Mouse (Mus musculus): ENCODE measurements around the gene Aspscr1. TPM values are rescaled to one million over a fixed set of nuclear protein-coding genes. Genes with fewer than 3 reads are reported as not detected.
A peak's percentile ranks its signal among the peaks of the same experiment; 100 is the strongest.

Gene Aspscr1
- 10 to 100 TPM; 50.0 to 55.7 TPM for total RNA-seq (2021)

DNA sequence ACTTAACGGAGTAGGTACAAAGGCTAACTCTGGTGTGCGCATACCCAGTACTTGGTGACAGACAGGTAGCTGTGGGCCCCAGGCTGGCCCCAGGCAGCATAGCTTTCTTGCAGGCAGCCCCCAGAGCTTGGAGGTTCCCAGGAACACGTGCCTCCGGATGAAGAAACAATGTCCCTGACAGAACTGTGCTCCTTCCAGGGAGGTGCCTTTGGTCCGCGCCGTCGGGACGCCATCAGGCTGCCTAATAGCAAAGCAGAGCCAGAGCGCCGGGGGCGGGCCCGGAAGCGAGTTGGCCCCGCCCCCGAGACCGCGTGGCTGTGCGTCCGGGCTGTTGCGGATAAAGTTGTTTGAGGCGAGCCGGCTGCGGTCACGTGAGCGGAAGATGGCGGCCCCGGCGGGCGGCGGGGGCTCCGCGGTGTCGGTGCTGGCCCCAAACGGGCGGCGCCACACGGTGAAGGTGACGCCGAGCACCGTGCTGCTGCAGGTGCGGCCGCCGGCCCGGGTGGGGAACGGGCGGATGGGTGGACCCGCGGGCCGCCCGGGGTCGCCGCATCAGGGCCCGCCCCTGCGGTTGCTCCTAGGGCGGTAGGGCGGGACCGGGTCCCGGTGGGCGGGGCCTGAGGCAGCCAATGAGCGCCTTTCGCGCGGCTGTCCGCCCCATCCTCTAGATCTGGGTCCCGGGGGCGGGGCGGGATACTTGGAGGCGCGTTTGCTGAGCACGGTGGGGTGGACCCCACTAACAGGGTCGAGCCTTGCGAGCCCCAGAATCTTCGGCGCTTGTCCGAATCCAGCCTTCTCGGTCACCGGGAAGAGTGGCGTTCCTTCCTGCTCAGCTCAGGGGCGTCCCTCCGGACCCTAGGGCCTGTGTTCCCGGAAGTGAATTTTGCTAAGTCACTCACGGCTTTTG lies at the start of gene Aspscr1:
Gene Aspscr1, plus strand, starts transcription at position 287 of the 907 bp plus-strand sequence.
- peak; percentile 82 to 85 for DNase-seq (ENCODE audit: extremely low spot score in 1 of 2, low spot score in 1 of 2)

- peak; percentile 40 to 71 for DNase-seq (ENCODE audit: extremely low spot score in 1 of 2, low spot score in 1 of 2)
These were observed 48.7 kb upstream of the Aspscr1 start for GRCm38 (mm10) chr11:120623961-120624679.

- peak; percentile 70 to 76 for DNase-seq (ENCODE audit: extremely low spot score in 1 of 2, low spot score in 1 of 2)
These were observed 48.1 kb upstream of the Aspscr1 start for GRCm38 (mm10) chr11:120624680-120625111.

DNA sequence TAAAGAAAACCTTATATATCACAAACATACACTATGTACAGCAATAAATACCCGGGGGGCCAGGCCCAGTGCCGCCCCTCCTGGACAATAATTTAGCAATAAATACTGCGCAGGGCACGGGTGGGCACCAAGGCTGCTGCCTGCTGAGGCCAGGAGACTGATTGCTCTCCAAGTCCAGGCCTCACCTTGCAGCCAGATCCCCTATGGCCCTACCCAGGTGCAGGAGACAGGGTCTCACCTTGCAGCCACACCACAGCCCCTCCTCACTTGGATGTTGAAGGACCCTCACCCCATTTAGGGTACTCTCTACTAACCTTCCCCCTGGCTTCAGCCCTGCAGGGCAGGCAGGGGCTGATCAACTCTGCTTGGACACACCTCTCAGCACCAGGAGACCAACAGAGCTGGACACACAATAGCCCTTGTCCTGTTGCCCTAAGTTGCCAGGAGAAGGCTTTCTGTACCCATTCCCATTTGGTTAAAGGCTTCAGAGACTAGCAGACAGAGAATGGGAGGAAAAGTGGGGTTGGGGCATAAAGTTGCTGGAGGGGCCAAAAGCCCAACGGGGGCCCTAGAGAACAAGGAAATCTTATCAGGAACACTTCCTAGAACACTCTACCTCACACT lies 47.5 kb upstream of the Aspscr1 start, which contains the start of gene Sirt7:
Gene Sirt7, minus strand, starts transcription at position 89 of the 624 bp plus-strand sequence.
- no peak for DNase-seq (ENCODE audit: extremely low spot score in 1 of 2, low spot score in 1 of 2)

DNA sequence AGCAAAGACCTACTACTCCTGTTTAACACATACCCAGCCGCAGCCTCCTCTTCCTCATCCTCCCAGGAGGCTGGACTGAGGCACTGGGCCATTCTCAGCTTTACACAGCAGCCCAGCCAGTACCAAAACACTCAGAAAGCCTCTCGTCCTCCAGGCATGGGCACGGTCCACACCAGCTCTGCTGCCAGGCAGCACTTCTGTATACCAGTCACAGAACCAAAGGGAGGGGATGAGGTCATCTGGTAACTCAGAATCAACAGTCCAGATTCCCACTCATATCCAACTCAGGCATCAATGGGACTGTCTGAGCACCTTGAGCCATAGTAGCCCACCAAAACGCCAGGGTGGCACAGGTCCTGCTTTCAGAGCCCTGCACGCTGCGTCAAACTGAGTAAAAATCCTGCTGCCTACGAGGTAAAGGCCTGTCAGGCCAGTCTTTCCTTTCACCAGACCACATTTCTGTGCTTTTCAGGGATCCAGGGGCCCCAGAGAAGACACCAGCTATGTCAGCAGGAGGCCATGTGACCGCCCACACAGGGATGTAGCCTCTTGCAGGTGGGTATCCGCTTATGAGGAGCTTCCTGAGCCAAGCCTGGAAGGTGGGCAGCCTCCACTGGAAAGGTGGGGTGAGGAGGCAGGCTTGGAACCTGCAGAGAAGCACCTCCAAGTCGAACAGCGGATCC lies 45.8 kb upstream of the Aspscr1 start:
- DNase-seq (ENCODE audit: extremely low spot score in 1 of 2, low spot score in 1 of 2): no peak

DNA sequence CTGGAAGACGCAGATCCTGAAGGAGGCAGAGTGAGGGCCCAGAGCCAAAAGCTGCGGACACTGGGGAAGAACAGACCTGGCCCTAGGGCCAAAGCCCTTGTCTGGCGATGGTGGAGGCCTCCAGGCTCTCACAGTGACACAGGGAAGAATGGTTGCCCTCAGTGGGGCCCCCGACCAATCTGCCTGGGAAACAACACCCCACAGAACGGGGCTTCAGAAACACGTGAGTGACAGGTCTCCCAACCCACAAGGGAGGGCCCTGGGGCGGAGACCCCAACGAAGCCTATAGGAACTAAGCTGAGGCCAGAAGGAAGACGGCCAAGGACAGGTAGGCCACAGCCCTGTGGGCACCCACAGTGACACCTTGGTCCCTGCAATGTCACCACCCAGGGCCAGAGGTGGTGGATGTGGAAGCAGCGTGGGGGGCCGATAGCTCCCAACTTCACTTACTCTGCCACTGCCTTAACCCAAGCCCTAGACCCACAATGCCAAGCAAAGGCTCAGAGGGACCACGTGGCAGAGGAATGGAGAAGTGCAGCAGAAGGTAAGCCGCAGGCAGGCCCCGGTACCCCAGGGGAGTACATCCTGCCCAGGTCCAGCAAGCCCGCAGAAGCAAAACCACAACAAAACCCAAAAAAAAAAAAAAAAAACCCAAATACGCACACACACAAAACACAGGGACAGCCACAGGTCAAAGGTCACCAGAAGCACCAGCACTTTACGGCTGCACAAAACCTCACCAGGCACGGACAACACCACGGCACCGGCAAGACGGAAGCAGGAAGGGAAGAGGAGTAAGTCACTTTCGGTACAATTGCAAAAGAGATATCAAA lies 45.1 kb upstream of the Aspscr1 start:
- DNase-seq (ENCODE audit: extremely low spot score in 1 of 2, low spot score in 1 of 2): no peak

- DNase-seq (ENCODE audit: extremely low spot score in 1 of 2, low spot score in 1 of 2): no peak
These were observed 44.0 kb upstream of the Aspscr1 start for GRCm38 (mm10) chr11:120628601-120629340.

GRCm38 (mm10) chr11:120629341-120629730 lies 43.4 kb upstream of the Aspscr1 start:
- DNase-seq (ENCODE audit: extremely low spot score in 1 of 2, low spot score in 1 of 2): no peak

GRCm38 (mm10) chr11:120629911-120630310 lies 42.9 kb upstream of the Aspscr1 start:
- DNase-seq (ENCODE audit: extremely low spot score in 1 of 2, low spot score in 1 of 2): no peak

DNA sequence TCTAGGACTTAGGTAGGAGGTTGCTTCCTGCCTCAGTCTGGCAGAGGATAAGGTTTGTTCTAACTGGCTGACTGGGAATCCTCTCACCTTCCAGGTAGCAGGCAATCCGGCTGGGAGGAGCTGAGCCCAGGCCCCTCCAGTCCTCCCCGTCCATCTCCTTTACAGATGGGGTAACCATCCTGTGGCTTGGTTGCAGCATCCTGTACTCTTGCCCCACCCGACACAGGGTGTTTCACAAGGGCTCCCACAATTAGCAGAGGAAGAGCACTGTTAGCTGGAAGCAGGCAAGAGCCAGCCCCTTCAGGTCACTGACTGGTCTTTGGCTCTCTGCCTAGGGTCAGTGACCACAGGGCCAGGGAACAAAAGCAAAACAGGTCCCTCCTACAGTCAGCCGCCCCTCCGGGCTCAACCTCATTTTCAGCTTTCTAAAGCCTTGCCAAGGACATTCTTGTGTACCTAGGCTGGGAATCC lies 42.3 kb upstream of the Aspscr1 start:
- no peak for DNase-seq (ENCODE audit: extremely low spot score in 1 of 2, low spot score in 1 of 2)

GRCm38 (mm10) chr11:120630881-120631725 lies 41.7 kb upstream of the Aspscr1 start:
- DNase-seq (ENCODE audit: extremely low spot score in 1 of 2, low spot score in 1 of 2): no peak

DNA sequence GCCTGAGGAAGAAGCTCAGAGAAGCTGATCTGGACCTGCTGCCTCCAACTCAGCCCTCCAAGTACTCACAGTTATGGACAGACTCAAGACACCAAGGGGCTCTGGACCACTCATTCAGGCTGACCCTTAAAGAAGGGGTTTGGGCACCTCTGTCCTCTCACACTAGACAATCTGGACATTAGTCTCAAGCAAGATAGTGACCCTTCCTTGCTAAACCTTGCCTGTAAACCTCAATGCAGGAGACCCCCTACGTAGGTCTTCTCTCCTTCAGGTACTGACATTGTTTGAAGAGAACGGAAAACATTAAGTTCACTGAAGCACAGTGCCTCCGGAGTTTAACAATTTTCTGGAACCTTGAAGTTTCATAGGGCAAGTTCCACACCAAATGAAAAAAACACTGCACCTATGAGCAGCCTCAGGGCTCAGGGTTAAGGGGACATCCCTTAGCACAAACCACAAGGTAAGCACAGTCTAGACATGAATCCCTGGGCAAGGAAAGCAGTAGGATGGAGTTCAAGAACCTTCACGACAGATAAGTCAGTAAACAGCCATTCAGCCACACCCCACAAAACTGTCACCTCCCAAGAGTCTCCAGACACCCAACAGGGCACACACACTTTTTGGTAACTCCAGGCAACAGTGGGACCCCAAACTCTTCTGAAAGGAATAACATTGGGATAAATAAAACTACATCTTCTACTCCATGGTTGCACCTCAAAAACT lies 40.9 kb upstream of the Aspscr1 start:
- no peak for DNase-seq (ENCODE audit: extremely low spot score in 1 of 2, low spot score in 1 of 2)

DNA sequence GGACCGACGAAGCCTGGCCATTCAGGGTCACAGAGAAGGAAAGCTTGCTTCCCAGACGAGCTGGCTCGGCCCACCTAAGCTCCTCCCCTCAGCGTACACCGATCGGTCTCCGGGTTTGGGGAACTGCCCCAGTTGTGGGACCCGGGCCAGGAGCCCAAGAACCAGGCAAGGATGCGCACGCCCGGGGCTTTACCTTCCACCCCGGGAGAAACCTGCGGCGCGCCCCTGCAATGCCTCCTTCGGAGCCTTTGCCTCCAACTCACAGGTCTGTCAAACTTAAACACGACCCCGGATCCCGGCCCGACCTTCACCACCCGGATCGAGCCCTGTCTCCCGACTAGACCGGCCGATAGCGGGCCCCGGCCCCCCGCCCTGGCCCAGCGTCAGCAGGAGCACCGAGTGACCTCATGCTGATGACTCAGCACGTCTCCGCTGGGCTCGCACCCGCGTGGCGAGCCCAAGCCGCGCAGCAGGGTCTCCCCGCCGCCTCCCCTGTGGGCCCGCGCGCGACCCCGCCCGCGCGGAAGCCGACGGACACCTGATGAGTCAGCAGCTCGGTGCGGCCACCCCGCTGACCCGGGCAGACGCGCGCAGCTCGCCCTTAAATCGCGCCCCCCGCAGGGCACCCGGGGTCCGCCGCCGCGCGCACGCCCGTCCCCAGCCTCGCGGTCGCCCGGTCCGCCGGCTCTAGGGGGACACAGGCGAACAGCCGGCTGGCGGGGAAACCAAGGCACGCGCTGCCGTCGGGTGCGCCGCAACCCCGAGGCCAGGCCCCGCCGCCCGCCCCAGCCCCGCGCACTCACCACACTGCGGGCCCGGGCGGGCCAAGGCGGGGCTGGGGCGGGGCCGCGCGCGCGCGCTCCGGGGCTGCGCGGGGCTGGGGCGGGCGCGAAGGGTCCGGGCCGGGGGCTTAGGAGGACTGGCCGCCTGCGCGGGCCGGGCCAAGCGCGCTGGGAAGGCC lies 39.9 kb upstream of the Aspscr1 start:
- DNase-seq (ENCODE audit: extremely low spot score in 1 of 2, low spot score in 1 of 2): peak; percentile 42 to 51

DNA sequence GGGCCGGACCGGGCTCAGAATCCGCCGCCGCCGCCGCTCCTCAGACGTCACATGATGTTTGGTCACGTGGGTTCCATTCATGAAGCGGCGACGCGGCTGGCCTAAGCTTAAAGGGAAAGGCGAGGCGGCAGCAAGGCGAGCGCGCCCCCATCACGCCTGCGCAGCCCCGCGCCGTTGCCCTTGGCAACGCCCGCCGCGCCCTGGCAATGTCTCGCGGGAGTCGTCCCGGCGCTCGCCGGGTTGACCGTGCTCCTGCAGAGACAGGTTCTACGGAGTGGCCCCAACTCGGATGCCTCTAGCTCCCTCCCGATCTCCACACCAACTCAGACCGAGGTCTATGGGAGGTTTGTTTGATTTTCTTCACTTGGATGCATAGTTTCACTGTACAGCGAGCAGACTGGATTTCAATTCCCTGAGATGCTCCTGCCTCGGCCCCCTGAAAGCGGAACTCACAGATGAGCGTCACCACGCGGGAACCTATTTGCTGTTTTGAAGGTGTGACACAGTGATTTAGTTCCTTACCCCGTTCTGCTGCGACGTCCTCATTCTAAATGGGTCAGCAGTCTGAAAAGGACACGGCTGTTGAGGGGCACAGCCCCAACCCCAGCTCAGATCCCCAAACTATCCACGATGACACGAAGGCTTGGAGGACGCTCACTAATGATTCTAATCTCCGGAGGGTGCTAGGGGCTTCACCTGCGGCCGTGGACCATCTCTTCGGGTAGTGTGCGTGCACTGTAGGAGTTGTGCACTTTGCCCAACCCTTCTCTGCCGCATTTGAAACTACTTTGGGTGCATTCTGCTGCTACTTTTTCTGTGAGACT lies 39.0 kb upstream of the Aspscr1 start, which contains the start of gene Mafg:
Gene Mafg, minus strand, starts transcription at position 81 of the 824 bp plus-strand sequence.
- DNase-seq (ENCODE audit: extremely low spot score in 1 of 2, low spot score in 1 of 2): peak; percentile 74 to 80

GRCm38 (mm10) chr11:120634810-120635209 lies 38.0 kb upstream of the Aspscr1 start:
- no peak for DNase-seq (ENCODE audit: extremely low spot score in 1 of 2, low spot score in 1 of 2)
